Mouse (Mus musculus) left cerebral cortex, adult 9 months (tissue): Measurements from ENCODE around the gene Tubgcp4.
A peak's percentile ranks its signal among the peaks of the same experiment; 100 is the strongest.

Experiments used
- DNase-seq, 2 experiments: peaks; one replicate each; pipeline ENCODE4 v3.0.0; 2022; ENCODE audit warnings: low spot score in 2 of 2

Tubgcp4 gene

GRCm38 (mm10) chr2:121204276-121204675 is 33.8 kb downstream of the Tubgcp4 start:
- no peak for DNase-seq

- no peak for DNase-seq
These were observed 36.1 kb downstream of the Tubgcp4 start for GRCm38 (mm10) chr2:121206541-121206940.

- no peak for DNase-seq
These were observed 44.0 kb downstream of the Tubgcp4 start for GRCm38 (mm10) chr2:121214491-121214890.

- DNase-seq: no peak
These were observed 48.7 kb downstream of the Tubgcp4 start for GRCm38 (mm10) chr2:121219177-121219576.

- no peak for DNase-seq
These were observed 49.5 kb downstream of the Tubgcp4 start for GRCm38 (mm10) chr2:121219994-121220393.

DNA sequence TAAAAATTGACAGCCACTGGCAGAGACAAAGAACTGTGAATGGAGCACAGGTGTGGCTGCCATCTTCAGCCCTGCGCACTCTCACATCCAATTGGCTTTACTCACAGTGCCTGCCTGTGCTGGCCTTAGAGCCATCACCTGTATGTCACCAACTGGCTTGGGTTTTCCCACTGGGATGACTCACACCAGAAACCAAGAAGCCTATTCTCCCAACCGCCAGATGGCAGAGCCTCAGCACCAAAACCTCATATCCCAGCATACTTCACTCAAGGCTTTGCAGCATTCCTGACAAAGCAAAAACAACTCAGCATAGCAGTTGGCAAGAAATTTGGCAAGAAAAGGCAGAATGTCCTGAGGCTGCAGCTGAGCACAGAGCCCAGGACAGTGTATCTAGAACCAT is 52.6 kb downstream of the Tubgcp4 start:
- peak in 1 of 2 experiments; percentile 58 for DNase-seq

DNA sequence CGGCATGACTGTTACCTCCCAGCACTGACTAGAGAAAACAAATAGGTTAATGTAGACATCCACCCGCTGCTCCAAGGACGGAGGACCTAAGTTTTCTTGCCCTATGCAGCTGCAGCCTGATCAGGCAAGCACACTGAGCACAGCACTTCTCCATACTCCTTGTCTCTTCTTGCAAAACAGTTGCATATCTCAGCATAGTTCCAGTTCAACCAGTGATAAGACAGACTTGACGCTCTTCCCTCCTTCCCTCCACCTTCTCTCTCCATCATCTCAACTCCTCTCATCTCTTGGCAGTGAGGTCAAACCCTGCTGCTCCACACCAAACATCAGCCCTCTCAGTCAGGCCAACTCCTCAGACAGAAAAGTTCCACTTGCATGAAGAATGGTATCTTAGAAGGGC is 57.7 kb downstream of the Tubgcp4 start:
- DNase-seq: no peak

- DNase-seq: no peak
These were observed 65.1 kb downstream of the Tubgcp4 start for GRCm38 (mm10) chr2:121235460-121236072.

DNA sequence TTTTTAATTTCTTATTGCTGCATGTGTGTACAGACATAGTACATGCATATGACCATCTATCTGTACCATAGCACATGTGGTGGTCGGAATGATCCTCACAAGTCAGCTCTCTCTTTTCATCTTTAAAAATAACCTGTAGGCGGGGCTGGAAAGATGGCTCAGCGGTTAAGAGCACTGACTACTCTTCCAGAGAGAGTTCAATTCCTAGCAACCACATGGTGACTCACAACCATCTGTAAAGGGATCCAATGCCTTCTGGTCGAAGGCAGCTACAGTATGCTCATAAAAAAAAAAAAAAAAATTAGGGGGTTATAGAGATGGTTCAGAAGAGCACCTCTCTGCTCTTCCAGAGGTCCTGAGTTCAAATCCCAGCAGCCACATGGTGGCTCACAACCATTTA is 69.0 kb downstream of the Tubgcp4 start:
- no peak for DNase-seq

GRCm38 (mm10) chr2:121244099-121244498 is 73.6 kb downstream of the Tubgcp4 start:
- no peak for DNase-seq
